Mouse (Mus musculus) spleen, adult 2 months (tissue): ENCODE results near the gene Arhgdia.

Experiments used
- CTCF ChIP-seq: fragments of 200-500 bp; IDR thresholded peaks from 2 replicates; pipeline ENCODE4 v1.5.1; 2011; ENCODE audit warnings: mild to moderate bottlenecking, inconsistent platforms; ENCODE audit not compliant: insufficient read depth, insufficient read length, insufficient replicate concordance; ENCODE audit errors: extremely low read depth
- POLR2A ChIP-seq: fragments of 200-500 bp; IDR thresholded peaks from 2 replicates; pipeline ENCODE4 v1.6.1; 2011; ENCODE audit warnings: low read depth, low read length, inconsistent platforms

DNA sequence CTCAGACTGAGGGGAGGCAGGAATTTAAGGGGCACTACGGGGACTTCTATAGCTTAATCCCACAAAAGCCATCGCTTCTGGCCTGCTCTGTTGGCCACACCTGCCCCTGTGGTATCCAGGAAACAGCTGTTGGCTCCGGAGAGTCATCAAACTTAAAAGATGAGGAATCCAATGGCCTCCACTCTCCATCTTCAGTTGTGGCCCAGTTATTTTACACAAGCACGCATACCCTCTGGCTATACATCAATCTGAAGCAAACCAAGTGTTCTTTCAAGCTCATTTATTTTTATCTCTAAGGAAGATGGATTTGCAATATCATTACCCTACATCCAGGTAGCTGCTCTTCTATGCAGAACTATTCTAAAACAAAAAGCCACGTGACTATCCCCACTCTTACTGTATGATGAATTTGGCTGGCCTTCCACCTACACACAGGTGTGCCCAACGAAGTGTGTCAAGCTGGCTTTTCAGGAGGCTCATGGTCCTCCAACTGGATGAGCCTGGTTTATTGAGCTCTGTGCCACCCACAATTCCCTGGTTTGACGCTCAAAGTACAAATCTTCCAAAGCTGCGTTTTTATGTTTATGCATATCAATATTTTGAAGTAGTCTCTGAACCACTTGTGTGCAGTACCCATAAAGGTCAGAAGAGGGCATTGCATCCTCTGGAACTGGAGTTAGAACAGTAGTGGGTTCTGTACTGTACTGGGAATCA is 1.0 kb upstream of the Arhgdia start:
- TF ChIP-seq CTCF = no peak
- TF ChIP-seq POLR2A = no peak; the same call in 1 of the 2 replicates
